Mouse (Mus musculus): ENCODE results near the gene Chn2.
A peak's percentile ranks its signal among the peaks of the same experiment; 100 is the strongest.

The Chn2 gene

GRCm38 (mm10) chr6:54231769-54232558, 192.6 kb downstream of the Chn2 start:
- DNase-seq (ENCODE audit: low spot score in 2 of 2), result no peak

- DNase-seq (ENCODE audit: low spot score in 2 of 2), result no peak
Measured at GRCm38 (mm10) chr6:54236441-54236840, 197.1 kb downstream of the Chn2 start.

- DNase-seq (ENCODE audit: low spot score in 2 of 2), result no peak
Measured at GRCm38 (mm10) chr6:54241761-54242160, 202.4 kb downstream of the Chn2 start.

GRCm38 (mm10) chr6:54242286-54242685, 202.9 kb downstream of the Chn2 start:
- peak; percentile 60 to 78 for DNase-seq (ENCODE audit: low spot score in 2 of 2)

GRCm38 (mm10) chr6:54248354-54249252, 209.2 kb downstream of the Chn2 start:
- no peak for DNase-seq (ENCODE audit: low spot score in 2 of 2)

GRCm38 (mm10) chr6:54251401-54252191, 212.2 kb downstream of the Chn2 start:
- no peak for DNase-seq (ENCODE audit: low spot score in 2 of 2)

GRCm38 (mm10) chr6:54253206-54253605, 213.9 kb downstream of the Chn2 start:
- peak in 1 of 2 experiments; percentile 38 for DNase-seq (ENCODE audit: low spot score in 2 of 2)

GRCm38 (mm10) chr6:54253881-54254280, 214.5 kb downstream of the Chn2 start:
- DNase-seq (ENCODE audit: low spot score in 2 of 2), result peak; percentile 22 to 47

- DNase-seq (ENCODE audit: low spot score in 2 of 2), result no peak
Measured at GRCm38 (mm10) chr6:54254759-54255158, 215.4 kb downstream of the Chn2 start.

- no peak for DNase-seq (ENCODE audit: low spot score in 2 of 2)
Measured at GRCm38 (mm10) chr6:54255321-54255720, 216.0 kb downstream of the Chn2 start.

GRCm38 (mm10) chr6:54256397-54256796, 217.0 kb downstream of the Chn2 start:
- no peak for DNase-seq (ENCODE audit: low spot score in 2 of 2)

- no peak for DNase-seq (ENCODE audit: low spot score in 2 of 2)
Measured at GRCm38 (mm10) chr6:54257552-54257951, 218.2 kb downstream of the Chn2 start.

- DNase-seq (ENCODE audit: low spot score in 2 of 2), result no peak
Measured at GRCm38 (mm10) chr6:54258462-54258861, 219.1 kb downstream of the Chn2 start.

GRCm38 (mm10) chr6:54262732-54263131, 223.4 kb downstream of the Chn2 start:
- DNase-seq (ENCODE audit: low spot score in 2 of 2), result no peak

- DNase-seq (ENCODE audit: low spot score in 2 of 2), result no peak
Measured at GRCm38 (mm10) chr6:54263890-54264289, 224.5 kb downstream of the Chn2 start.

GRCm38 (mm10) chr6:54264537-54264936, 225.2 kb downstream of the Chn2 start:
- no peak for DNase-seq (ENCODE audit: low spot score in 2 of 2)

GRCm38 (mm10) chr6:54265384-54265783, 226.0 kb downstream of the Chn2 start:
- no peak for DNase-seq (ENCODE audit: low spot score in 2 of 2)

- no peak for DNase-seq (ENCODE audit: low spot score in 2 of 2)
Measured at GRCm38 (mm10) chr6:54272556-54273378, 233.4 kb downstream of the Chn2 start.

GRCm38 (mm10) chr6:54273379-54273730, 234.0 kb downstream of the Chn2 start:
- no peak for DNase-seq (ENCODE audit: low spot score in 2 of 2)

GRCm38 (mm10) chr6:54277234-54277633, 237.9 kb downstream of the Chn2 start:
- DNase-seq (ENCODE audit: low spot score in 2 of 2), result no peak

GRCm38 (mm10) chr6:54277828-54278227, 238.5 kb downstream of the Chn2 start:
- DNase-seq (ENCODE audit: low spot score in 2 of 2), result no peak

Measured in right cerebral cortex, postnatal 36 days (tissue).